Mouse (Mus musculus) cerebellum, adult 2 months (tissue): ENCODE data around the gene Copa.

Experiments
- CTCF ChIP-seq: fragments of 200-500 bp; IDR thresholded peaks from 2 replicates; pipeline ENCODE4 v1.5.1; 2011; ENCODE audit warnings: low read depth, mild to moderate bottlenecking, control low read depth, low read length, moderate library complexity, borderline replicate concordance; ENCODE audit not compliant: insufficient read depth
- POLR2A ChIP-seq: fragments of 200-500 bp; IDR thresholded peaks from 2 replicates; pipeline ENCODE4 v1.6.1; 2011; ENCODE audit warnings: low read length, control low read depth, borderline replicate concordance; ENCODE audit not compliant: insufficient read depth

DNA sequence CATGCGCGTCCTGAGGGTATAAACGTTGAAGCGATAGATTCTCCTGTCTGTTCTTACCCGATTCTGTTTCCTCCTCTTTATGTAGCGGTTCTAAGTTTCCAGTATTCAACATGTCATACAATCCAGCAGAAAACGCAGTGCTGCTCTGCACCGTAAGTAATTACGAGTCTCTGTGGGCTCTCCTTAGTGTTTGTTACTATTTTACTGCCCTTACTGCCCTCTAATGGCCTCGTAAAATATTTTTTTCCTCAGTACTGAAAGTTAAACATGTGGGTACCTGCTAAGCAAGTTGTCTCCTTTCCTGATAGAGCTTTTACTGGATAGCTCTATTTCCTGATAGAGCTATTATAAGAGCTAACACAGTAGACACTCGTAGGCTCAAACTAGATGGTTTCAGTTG is 22.8 kb downstream of the Copa start:
- no peak for TF ChIP-seq POLR2A
- no peak for TF ChIP-seq CTCF
